Mouse (Mus musculus) fat pad, adult 2 months (tissue): ENCODE results near the gene Nop58.
A peak's percentile ranks its signal among the peaks of the same experiment; 100 is the strongest.
"Not testable (repeated sequence)": the region's sequence is repeated elsewhere in the genome, so short reads cannot be mapped to it uniquely, and the experiment has no call there.

Source experiments
- DNase-seq: peaks from one replicate; pipeline ENCODE4 v3.0.0-alpha.2; 2011; ENCODE audit warnings: low read depth, low spot score; ENCODE audit errors: extremely low read depth

The Nop58 gene

DNA sequence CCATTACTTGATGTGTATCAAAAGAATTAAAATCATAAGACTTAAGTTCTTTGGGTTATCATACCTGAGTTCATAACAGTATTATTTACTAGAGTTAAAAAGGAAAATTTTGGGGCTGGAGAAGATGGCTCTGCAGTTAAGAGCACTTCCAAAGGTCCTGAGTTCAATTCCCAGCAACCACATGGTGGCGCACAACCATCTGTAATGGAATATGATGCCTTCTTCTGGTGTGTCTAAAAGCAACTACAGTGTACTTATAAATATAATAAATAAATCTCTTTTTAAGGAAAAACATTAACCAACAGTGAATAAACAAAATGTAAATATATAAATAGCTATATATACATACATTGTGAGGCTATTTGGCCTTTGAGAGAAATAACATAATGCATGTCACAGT, 17.0 kb downstream of the Nop58 start:
- DNase-seq = no peak

GRCm38 (mm10) chr1:59719900-59720299, 35.1 kb downstream of the Nop58 start:
- DNase-seq = no peak

- no peak for DNase-seq
These were observed 40.9 kb downstream of the Nop58 start for GRCm38 (mm10) chr1:59725661-59726060.

DNA sequence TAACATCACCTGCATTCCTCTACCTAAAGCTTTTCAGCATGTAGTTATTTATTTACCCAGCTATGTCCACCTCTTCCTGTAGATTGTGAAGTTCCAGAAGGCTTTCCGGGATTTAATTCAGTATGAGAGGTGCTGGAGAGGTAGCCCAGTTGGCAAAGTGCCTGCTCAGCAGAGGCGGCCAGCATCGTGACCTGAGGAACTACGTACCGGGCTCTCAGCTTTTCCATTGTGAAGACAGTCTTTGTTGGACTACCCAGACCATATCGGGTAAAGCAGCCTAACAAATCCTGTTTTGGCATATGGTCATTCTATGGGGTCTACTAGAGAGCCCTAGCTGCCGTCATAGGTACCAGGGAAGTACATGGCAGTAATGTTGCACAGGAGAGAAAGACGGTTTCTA, 45.3 kb downstream of the Nop58 start:
- DNase-seq = peak; percentile 39

DNA sequence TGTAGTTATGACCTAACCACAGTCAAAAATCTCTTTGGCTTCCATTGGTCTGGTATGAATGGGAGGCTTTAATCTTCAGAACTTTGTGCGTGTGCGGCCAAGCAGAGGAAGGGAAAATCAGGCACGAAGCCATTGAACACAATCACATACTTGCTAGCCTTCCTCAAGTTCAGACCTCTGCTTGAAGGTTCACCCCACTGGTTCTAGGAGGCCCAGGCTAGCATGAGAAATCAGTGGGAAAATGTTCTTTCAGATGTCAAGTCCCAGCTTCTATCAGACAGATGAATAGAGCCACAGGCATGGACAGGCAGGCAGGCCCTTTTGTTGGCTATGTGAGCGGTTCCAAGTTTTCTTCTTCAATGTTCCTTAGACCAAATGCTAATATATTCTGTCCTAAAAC, 46.0 kb downstream of the Nop58 start:
- no peak for DNase-seq

DNA sequence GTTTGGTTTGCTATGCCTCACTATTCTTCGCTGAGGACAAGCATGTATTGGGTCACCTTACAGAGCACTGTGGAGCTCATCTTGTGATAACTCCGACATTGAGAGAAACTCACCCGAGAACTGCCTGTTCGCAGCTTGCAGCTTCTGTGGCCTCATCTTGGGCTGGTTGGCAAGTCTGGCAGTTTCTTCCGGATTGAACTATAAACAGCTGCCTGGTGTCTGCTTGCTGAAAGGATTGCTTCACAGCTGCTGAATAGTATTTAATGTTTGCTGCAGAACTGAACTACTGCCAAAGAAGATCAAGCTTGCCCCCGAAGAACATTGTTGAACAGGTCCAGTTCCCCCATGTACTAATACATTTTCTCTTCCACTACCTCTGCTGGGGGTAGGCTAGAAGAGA, 49.3 kb downstream of the Nop58 start:
- no peak for DNase-seq

- no peak for DNase-seq
These were observed 54.1 kb downstream of the Nop58 start for GRCm38 (mm10) chr1:59738768-59739414.

DNA sequence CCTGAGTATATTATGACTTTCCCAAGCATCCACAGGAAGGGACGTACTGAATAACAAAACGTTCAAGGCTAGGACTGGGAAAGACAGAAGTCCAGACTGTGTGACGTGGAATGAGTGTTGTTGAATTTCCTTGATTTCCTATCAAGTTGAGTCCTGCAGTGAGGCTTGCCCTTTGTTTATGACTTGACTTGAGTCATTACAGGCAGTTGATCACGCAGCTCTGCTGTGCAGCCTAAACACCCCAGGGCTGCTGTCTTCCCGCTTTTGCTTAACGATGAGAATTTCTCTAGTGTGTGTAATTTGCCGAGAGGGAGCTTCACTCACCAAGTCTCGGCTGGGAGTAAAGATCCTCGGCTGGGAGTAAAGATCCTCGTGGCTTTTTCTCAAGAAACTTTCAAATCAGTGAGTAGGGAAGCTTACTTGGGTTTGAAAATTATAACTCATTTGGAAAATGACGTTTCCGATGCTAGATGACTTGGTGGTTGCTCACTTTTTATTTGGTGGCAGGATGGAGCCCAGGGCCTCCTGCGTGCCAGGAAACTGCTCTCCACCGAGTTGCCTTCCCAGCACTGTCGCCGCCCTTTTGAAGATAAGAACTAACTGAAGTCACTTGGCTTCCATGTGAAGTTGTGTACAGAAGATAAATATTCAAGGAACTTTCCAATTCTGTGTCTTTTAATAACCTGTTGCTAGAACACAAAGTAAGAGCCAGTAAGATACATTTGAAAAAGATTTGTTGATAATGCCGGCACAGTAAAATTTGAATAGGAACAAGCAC, 55.0 kb downstream of the Nop58 start:
- DNase-seq = no peak

GRCm38 (mm10) chr1:59749047-59749446, 64.3 kb downstream of the Nop58 start:
- no peak for DNase-seq

DNA sequence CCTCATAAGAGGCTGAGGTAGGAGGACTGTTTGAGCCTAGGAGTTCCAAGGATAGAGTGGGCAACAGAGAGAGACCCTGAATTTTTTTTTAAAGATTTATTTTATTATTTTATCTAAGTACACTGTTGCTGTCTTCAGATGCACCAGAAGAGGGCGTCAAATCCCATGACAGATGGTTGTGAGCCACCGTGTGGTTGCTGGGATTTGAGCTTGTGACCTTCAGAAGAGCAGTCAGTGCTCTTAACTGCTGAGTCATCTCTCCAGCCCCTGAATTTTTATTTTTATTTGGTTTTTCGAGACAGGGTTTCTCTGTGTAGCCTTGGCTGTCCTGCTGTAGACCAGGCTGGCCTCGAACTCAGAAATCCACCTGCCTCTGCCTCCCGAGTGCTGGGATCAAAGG, 65.0 kb downstream of the Nop58 start:
- not testable (repeated sequence) for DNase-seq

GRCm38 (mm10) chr1:59755298-59755697, 70.5 kb downstream of the Nop58 start:
- no peak for DNase-seq

- DNase-seq = no peak
These were observed 73.6 kb downstream of the Nop58 start for GRCm38 (mm10) chr1:59758325-59758724.

DNA sequence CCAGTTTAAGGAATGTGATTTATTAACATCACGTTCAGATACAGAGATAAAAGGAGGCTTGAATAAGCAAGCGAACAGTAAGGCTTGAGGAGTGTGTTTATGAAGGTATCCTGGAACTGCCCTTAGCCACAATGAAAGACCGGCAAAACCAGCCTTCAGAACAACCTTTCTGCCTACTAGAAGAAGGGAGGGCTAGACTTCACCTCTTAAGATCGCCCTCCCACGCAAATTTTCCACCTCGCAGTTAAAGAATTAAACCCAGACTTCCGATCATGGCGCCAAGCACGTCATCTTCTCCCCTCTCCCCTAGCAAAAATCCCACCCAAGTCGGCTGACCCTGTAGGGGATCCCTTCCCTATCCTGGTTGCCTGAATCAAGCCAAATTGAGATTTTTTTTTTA, 77.4 kb downstream of the Nop58 start:
- peak; percentile 92 for DNase-seq

- no peak for DNase-seq
These were observed 77.9 kb downstream of the Nop58 start for GRCm38 (mm10) chr1:59762651-59763163.

GRCm38 (mm10) chr1:59763164-59763768, 78.5 kb downstream of the Nop58 start, which contains the start of gene Bmpr2:
Gene Bmpr2 (plus strand): TSS chr1:59763400.
- no peak for DNase-seq

- no peak for DNase-seq
These were observed 79.0 kb downstream of the Nop58 start for GRCm38 (mm10) chr1:59763781-59764251.

- DNase-seq = no peak
These were observed 79.7 kb downstream of the Nop58 start for GRCm38 (mm10) chr1:59764407-59764971.

GRCm38 (mm10) chr1:59765279-59765678, 80.5 kb downstream of the Nop58 start:
- no peak for DNase-seq

GRCm38 (mm10) chr1:59766626-59767025, 81.9 kb downstream of the Nop58 start:
- no peak for DNase-seq
